Mouse (Mus musculus): ENCODE results near the gene Cbx2. TPM values are rescaled to one million over a fixed set of nuclear protein-coding genes. Genes with fewer than 3 reads are reported as not detected.

Gene Cbx2
- polyA plus RNA-seq, 1 experiment from 2014 or later: 1.9 TPM

DNA sequence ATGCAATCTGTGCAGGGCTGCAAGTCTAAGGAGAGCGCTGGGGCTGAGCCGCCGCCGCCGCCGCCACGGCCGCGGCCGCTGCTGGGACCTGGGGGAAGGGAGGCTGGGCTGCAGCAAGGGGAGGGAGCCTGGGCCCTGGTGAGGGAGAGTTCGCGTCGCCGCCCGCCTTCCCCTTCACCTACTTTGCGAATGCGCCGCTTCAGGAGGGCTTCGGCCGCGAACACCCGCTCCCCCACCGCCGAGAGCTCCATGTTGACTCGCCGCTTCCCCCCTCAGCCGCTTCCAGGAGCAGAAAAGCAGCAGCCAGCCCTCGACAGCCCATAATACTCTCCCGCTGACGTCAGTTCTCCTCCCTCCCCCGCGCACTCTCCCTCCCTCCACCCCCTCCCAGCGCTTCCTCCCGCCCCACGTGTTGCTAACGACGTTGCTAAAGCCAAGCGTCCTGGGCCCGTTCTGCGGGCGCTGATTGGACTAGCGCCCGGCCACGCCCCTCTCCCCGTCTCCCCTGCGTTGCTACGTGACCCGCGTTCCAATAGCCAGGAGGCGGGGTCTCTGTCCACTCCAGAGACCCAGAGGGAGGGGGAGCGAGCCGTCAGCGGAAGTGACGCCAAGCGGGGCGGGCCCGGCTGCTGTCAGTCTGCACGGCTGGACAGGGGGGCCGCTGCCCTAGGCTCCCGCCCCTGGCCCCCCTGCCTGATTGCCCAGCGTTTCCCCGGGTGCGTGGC lies 18.0 kb downstream of the Cbx2 start, which contains the start of gene Cbx8:
TSS of gene Cbx8 (minus strand) at position 370 of the 725 bp plus-strand sequence.
- Histone ChIP-seq H3K4me1 (ENCODE audit: insufficient read depth) (peaks cover 47% of the 10 kb centered on the region), H3K36me3 (replicated peaks; ENCODE audit: insufficient read depth, low read length) (no peaks in the 10 kb centered on the region; the same call in 1 of the 2 replicates), H3K27ac (ENCODE audit: low read depth) (peak within 1 kb of the TSS; percentile 83), H3K4me2 (ENCODE audit: low read depth, low read length) (peak within 1 kb of the TSS; percentile 97), H3K9me3 (ENCODE audit: low read length) (no peaks in the 10 kb centered on the region), H3K9ac (replicated peaks) (peak within 1 kb of the TSS; percentile 70), H3K4me3 (ENCODE audit: low read depth, low read length) (peak within 1 kb of the TSS; percentile 67), H3K27me3 (ENCODE audit: insufficient read depth, low read length) (peaks cover 79% of the 10 kb centered on the region)
- WGBS (ENCODE audit: insufficient replicate concordance): 3% methylated on average over 38 of the region's 63 CpGs
- TF ChIP-seq EP300 (IDR thresholded peaks at IDR 0.05; ENCODE audit: low read depth): no peak
- TF ChIP-seq CTCF (IDR thresholded peaks at IDR 0.05; ENCODE audit: low read depth): no peak
- ATAC-seq (peak; percentile 94), DNase-seq (peak; percentile 97)

DNA sequence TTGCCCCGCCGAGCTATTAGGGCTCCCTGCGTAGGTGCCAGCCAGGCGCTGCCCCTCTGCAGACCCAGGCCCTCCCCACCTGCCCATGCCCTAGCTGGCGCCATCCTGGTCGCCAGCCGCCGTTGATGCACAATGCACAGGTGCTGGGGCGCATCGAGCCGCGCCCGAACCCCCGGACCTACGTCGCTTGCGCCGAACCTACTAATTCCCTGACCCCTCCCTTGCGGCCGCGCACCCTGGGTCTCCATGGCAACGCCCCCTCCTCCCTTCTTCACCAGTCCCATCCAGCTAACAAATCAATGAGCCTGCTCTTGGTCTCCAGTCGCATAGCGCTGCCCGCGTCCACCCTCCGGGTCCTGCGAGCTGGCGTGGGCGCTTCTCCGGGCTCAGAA lies 18.6 kb downstream of the Cbx2 start:
- Histone ChIP-seq H3K4me3 (ENCODE audit: low read depth, low read length) (peak overlapping the region; percentile 67), H3K9ac (replicated peaks) (peak overlapping the region; percentile 55; the same call in 1 of the 2 replicates), H3K27me3 (ENCODE audit: insufficient read depth, low read length) (peaks cover 81% of the 10 kb centered on the region), H3K4me2 (ENCODE audit: low read depth, low read length) (peak overlapping the region; percentile 97), H3K27ac (ENCODE audit: low read depth) (no peak overlapping the region), H3K36me3 (replicated peaks; ENCODE audit: insufficient read depth, low read length) (no peaks in the 10 kb centered on the region; the same call in 1 of the 2 replicates), H3K9me3 (ENCODE audit: low read length) (no peaks in the 10 kb centered on the region), H3K4me1 (ENCODE audit: insufficient read depth) (peaks cover 48% of the 10 kb centered on the region)
- TF ChIP-seq CTCF (IDR thresholded peaks at IDR 0.05; ENCODE audit: low read depth) (no peak), EP300 (IDR thresholded peaks at IDR 0.05; ENCODE audit: low read depth) (no peak)
- ATAC-seq: peak; percentile 22
- WGBS (ENCODE audit: insufficient replicate concordance): under 1% methylated on average over 28 of the region's 31 CpGs
- no peak for DNase-seq

DNA sequence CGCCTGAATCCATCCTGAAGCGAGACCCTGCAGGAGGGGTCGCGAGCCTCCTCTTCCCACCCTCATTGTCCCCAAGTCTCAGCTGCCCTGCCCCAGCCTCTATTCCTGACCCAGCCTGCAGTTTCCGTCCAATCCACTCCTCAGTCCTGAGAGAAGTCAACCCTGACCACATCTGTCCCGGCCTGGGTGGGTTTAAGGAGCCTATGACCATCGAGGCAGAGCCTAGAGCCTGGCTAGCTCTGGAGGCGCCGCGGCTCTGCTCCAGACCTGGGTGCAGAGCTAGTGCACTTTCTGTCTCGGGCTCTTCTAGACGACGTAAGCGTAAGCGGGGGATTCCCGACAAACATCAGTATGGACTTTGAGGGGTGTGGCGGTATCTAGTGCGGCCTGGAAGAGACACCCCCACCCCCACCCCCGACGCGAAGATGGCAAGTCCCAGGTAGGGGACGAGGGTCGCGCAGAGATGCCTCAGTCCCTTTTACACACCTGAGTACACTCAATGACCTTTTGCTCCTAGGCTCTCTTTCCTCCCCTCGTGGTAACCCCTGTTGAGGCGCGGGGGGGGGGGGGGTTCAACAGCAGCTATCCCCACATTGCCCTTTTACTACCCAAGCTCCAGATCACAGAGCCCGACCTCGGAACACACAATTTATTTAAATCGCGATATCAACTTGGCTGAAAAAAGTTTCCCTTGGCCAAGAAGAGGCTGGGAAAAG lies 19.1 kb downstream of the Cbx2 start:
- TF ChIP-seq EP300 (IDR thresholded peaks at IDR 0.05; ENCODE audit: low read depth) (no peak), CTCF (IDR thresholded peaks at IDR 0.05; ENCODE audit: low read depth) (no peak)
- H3K4me2 ChIP-seq (ENCODE audit: low read depth, low read length): peak overlapping the region; percentile 97
- no peaks in the 10 kb centered on the region for H3K9me3 ChIP-seq (ENCODE audit: low read length)
- peaks cover 81% of the 10 kb centered on the region for H3K27me3 ChIP-seq (ENCODE audit: insufficient read depth, low read length)
- no peak for DNase-seq
- WGBS (ENCODE audit: insufficient replicate concordance): 2% methylated on average over 29 of the region's 31 CpGs
- H3K9ac ChIP-seq (replicated peaks): 0 out of 2 replicates have a peak overlapping the region, but pooled peaks have one; percentile 55
- no peak for ATAC-seq
- H3K4me3 ChIP-seq (ENCODE audit: low read depth, low read length): peak overlapping the region; percentile 67
- H3K27ac ChIP-seq (ENCODE audit: low read depth): no peak overlapping the region
- no peaks in the 10 kb centered on the region; the same call in 1 of the 2 replicates for H3K36me3 ChIP-seq (replicated peaks; ENCODE audit: insufficient read depth, low read length)
- peaks cover 53% of the 10 kb centered on the region for H3K4me1 ChIP-seq (ENCODE audit: insufficient read depth)

DNA sequence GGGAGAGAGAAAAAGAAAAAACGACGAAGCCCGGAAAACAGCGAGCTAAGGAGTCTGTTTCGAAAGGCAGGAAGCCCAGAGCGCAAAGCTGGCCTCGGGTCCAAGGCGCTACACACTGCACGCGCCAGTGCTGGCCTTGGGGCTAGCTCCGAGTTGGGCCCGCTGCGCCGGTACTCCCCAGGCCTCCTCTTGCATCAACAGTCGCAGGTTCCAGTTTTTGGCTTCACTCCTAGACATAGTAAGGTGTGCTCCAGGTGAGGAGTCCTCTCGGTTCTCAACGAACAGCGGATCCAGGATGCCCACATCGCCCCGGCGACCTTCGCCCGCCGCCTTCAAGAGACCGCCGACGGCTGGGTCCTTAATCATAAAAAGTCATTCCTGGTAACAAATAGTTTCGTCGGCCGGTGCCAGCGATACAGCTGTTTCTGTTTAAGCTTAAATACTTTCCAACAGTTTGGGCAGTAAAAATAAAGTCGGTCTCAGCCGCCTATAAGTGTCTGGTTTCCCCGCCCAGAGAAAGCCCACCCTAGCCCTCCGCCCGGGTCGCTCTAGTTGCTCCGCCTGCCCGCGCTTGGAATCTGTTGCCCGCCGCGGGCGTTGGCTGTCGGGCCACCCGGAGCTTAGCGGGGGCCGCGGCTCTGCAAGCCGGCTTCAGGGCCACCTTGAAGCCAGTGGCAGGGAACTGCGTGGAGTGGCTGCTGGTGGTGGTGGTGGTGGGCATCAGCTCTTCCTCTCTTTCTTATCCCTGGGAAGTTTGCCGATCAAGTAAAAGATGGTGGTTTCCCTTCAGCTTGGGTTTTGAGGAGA lies 19.9 kb downstream of the Cbx2 start:
- Histone ChIP-seq H3K9me3 (ENCODE audit: low read length) (no peaks in the 10 kb centered on the region), H3K9ac (replicated peaks) (no peak overlapping the region), H3K27me3 (ENCODE audit: insufficient read depth, low read length) (peaks cover 81% of the 10 kb centered on the region), H3K4me1 (ENCODE audit: insufficient read depth) (peaks cover 52% of the 10 kb centered on the region), H3K36me3 (replicated peaks; ENCODE audit: insufficient read depth, low read length) (no peaks in the 10 kb centered on the region; the same call in 1 of the 2 replicates), H3K4me2 (ENCODE audit: low read depth, low read length) (0 out of 2 replicates have a peak overlapping the region, but pooled peaks have one; percentile 9), H3K27ac (ENCODE audit: low read depth) (no peak overlapping the region), H3K4me3 (ENCODE audit: low read depth, low read length) (0 out of 2 replicates have a peak overlapping the region, but pooled peaks have one; percentile 1)
- WGBS (ENCODE audit: insufficient replicate concordance): 3% methylated on average over 52 of the region's 52 CpGs
- ATAC-seq: no peak
- DNase-seq: peak; percentile 23
- TF ChIP-seq CTCF (IDR thresholded peaks at IDR 0.05; ENCODE audit: low read depth): no peak
- TF ChIP-seq EP300 (IDR thresholded peaks at IDR 0.05; ENCODE audit: low read depth): no peak

DNA sequence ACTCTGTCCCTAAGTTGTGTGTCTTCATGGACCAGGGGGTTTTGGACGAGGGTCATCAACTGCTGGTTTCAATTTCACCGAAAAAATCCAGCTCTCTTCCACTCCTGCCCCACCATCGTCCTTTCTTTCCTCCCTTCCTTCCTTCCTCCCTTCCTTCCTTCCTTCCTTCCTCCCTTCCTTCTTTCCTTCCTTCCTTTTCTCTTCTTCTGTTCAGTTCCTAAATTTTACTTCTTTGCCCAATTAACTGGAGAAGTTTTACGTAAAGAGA lies 20.4 kb downstream of the Cbx2 start:
- H3K4me3 ChIP-seq (ENCODE audit: low read depth, low read length): no peak overlapping the region
- H3K9ac ChIP-seq (replicated peaks): no peak overlapping the region
- ATAC-seq (no peak), DNase-seq (no peak)
- peaks cover 54% of the 10 kb centered on the region for H3K4me1 ChIP-seq (ENCODE audit: insufficient read depth)
- peaks cover 81% of the 10 kb centered on the region for H3K27me3 ChIP-seq (ENCODE audit: insufficient read depth, low read length)
- no peaks in the 10 kb centered on the region; the same call in 1 of the 2 replicates for H3K36me3 ChIP-seq (replicated peaks; ENCODE audit: insufficient read depth, low read length)
- WGBS (ENCODE audit: insufficient replicate concordance): 8% methylated on average over 4 of the region's 4 CpGs
- no peak overlapping the region for H3K4me2 ChIP-seq (ENCODE audit: low read depth, low read length)
- no peaks in the 10 kb centered on the region for H3K9me3 ChIP-seq (ENCODE audit: low read length)
- H3K27ac ChIP-seq (ENCODE audit: low read depth): no peak overlapping the region
- no peak for TF ChIP-seq EP300 (IDR thresholded peaks at IDR 0.05; ENCODE audit: low read depth)
- no peak for TF ChIP-seq CTCF (IDR thresholded peaks at IDR 0.05; ENCODE audit: low read depth)
